Mouse (Mus musculus): Measurements from ENCODE around the gene Casq1.

GRCm38 (mm10) chr1:172181777-172182176, 37.9 kb downstream of the Casq1 start:
- no peak for TF ChIP-seq POLR2A (IDR thresholded peaks at IDR 0.05; ENCODE audit: low read depth, low read length)
- TF ChIP-seq CTCF (IDR thresholded peaks at IDR 0.05; ENCODE audit: borderline replicate concordance, insufficient read depth, low read length), result no peak
